24 mouse cellular contexts compared by ENCODE assay signal in genomic region chr10:28010756-28011155, GRCm38 (mm10).
A peak's percentile ranks its signal among the peaks of the same experiment; 100 is the strongest.
DNase-seq lines count a peak whose midpoint lies in the region; ATAC-seq lines count a peak whose summit lies in the region.
"Had no signal": no experiment of that assay in that cellular context is flagged by ENCODE, and none has a peak within 500 bp of the region (broad histone marks: within the 10 kb centered on the region; RNA-seq: fewer than 3 reads in every experiment).

No protein-coding gene starts in this region.

- H3K9me3 ChIP-seq in embryonic facial prominence, embryonic 14.5 days (ENCODE audit: control insufficient read depth, low read length) = no peaks in the 10 kb centered on the region
- no peaks in the 10 kb centered on the region for H3K9me3 ChIP-seq in embryonic facial prominence, embryonic 10.5 days
- H3K9me3 ChIP-seq: embryonic facial prominence, embryonic 13.5 days; forebrain, embryonic 10.5 days; forebrain, embryonic 12.5 days; G1E had no signal

- peak; percentile 57 for DNase-seq in embryonic facial prominence, embryonic 14.5 days (ENCODE audit: low spot score)
- DNase-seq in embryonic facial prominence, embryonic 10.5 days (ENCODE audit: low spot score) = no peak
- DNase-seq in R1 (ENCODE audit: low read depth, low spot score) = peak; percentile 66
- DNase-seq in gonadal fat pad, adult 2 months (ENCODE audit: low read depth) = peak; percentile 62
- DNase-seq: adrenal gland, adult 8-10 months; adrenal gland, postnatal 14 days; adrenal gland, postnatal 36 days; B cell, adult 2 months; cerebellum, adult 11-12 months; cerebellum, adult 2 months; cerebellum, adult 9-10 months; cerebellum, postnatal 10 days; cerebellum, postnatal 25 days had no signal

- H3K27me3 ChIP-seq in embryonic facial prominence, embryonic 14.5 days (replicated peaks; ENCODE audit: control insufficient read depth, insufficient read depth, low read length) = no peaks in the 10 kb centered on the region
- no peaks in the 10 kb centered on the region for H3K27me3 ChIP-seq in embryonic facial prominence, embryonic 10.5 days (replicated peaks; ENCODE audit: low read depth, poor library complexity, severe bottlenecking)
- H3K27me3 ChIP-seq: CH12.LX; embryonic facial prominence, embryonic 13.5 days; forebrain, embryonic 12.5 days; Patski had no signal

- H3K36me3 ChIP-seq in embryonic facial prominence, embryonic 14.5 days (ENCODE audit: control insufficient read depth, insufficient read depth, low read length) = no peaks in the 10 kb centered on the region
- H3K36me3 ChIP-seq in embryonic facial prominence, embryonic 10.5 days (replicated peaks) = no peaks in the 10 kb centered on the region
- H3K36me3 ChIP-seq: embryonic facial prominence, embryonic 13.5 days; forebrain, embryonic 10.5 days; forebrain, embryonic 12.5 days; G1E had no signal

- H3K27ac ChIP-seq in embryonic facial prominence, embryonic 14.5 days (replicated peaks; ENCODE audit: low read depth, low read length) = no peak overlapping the region
- no peak overlapping the region for H3K27ac ChIP-seq in embryonic facial prominence, embryonic 10.5 days (replicated peaks)
- H3K27ac ChIP-seq: embryonic facial prominence, embryonic 13.5 days; forebrain, embryonic 10.5 days; forebrain, embryonic 12.5 days had no signal

- H3K9ac ChIP-seq in embryonic facial prominence, embryonic 14.5 days (ENCODE audit: low read depth, low read length) = no peak overlapping the region
- H3K9ac ChIP-seq: embryonic facial prominence, embryonic 13.5 days; forebrain, embryonic 12.5 days had no signal

- ATAC-seq in embryonic facial prominence, embryonic 14.5 days (ENCODE audit: low read depth) = no peak; the same call in 1 of the 2 replicates
- ATAC-seq in cerebellum, adult (ENCODE audit: insufficient number of reproducible peaks, low FRiP score, low TSS enrichment) = no peak
- ATAC-seq in activated CD4-positive, CD25-positive, alpha-beta regulatory T cell, adult 4 months = no peak
- ATAC-seq: CD4-positive, CD25-positive, alpha-beta regulatory T cell, adult 4 months; forebrain, embryonic 14.5 days; forebrain, embryonic 16.5 days; Patski had no signal

- H3K4me1 ChIP-seq in embryonic facial prominence, embryonic 14.5 days (ENCODE audit: control insufficient read depth, insufficient read depth, low read length) = no peaks in the 10 kb centered on the region
- no peaks in the 10 kb centered on the region for H3K4me1 ChIP-seq in embryonic facial prominence, embryonic 10.5 days
- H3K4me1 ChIP-seq: embryonic facial prominence, embryonic 13.5 days; forebrain, embryonic 10.5 days; forebrain, embryonic 12.5 days had no signal

- no peak overlapping the region for H3K4me3 ChIP-seq in embryonic facial prominence, embryonic 14.5 days (ENCODE audit: low read depth, low read length)
- H3K4me3 ChIP-seq in embryonic facial prominence, embryonic 10.5 days = no peak overlapping the region
- H3K4me3 ChIP-seq: embryonic facial prominence, embryonic 13.5 days; forebrain, embryonic 10.5 days; forebrain, embryonic 12.5 days had no signal

- no peak overlapping the region for H3K4me2 ChIP-seq in embryonic facial prominence, embryonic 14.5 days (ENCODE audit: low read depth, low read length)
- H3K4me2 ChIP-seq: embryonic facial prominence, embryonic 13.5 days; forebrain, embryonic 12.5 days had no signal

- WGBS in embryonic facial prominence, embryonic 14.5 days = 52% methylated on average over 2 of the region's 2 CpGs
- 57% methylated on average over 2 of the region's 2 CpGs for WGBS in embryonic facial prominence, embryonic 10.5 days
